Mouse (Mus musculus): ENCODE measurements around the gene Daxx. TPM values are rescaled to one million over a fixed set of nuclear protein-coding genes. Genes with fewer than 3 reads are reported as not detected.
"Not testable (repeated sequence)": the region's sequence is repeated elsewhere in the genome, so short reads cannot be mapped to it uniquely, and the experiment has no call there.

Gene Daxx
- polyA plus RNA-seq, 1 experiment from 2014 or later, result 39.2 TPM

DNA sequence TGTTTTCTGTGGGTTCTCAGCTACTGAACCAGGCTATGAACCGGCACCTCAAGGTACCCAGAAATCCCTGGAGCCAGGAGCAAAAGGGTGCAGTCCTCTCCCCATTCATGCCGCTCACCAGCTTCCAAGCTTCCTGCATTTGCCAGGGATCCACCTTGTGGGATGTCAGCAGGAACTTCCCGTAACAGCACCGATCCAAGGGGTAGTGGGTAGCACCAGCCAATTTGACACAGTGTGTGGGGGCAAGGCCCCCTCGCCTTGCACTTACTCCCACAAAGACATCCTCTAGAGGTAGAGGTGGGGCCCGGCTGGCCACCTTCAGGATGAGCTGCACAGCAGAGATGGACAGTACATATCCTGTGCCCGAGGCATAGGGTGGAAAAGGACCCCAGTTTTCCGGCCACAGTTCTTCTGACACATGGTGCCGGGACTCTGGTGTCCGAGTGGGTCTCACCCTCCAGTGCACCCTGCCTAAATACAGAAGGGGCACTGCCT, 41.0 kb downstream of the Daxx start:
- H3K27me3 ChIP-seq (ENCODE audit: control insufficient read depth, insufficient read depth, low read length), result no peaks in the 10 kb centered on the region
- no peaks in the 10 kb centered on the region for H3K9me3 ChIP-seq (ENCODE audit: control insufficient read depth, low read depth, low read length)
- H3K4me3 ChIP-seq (ENCODE audit: low read depth, low read length), result peak overlapping the region; percentile 41
- H3K27ac ChIP-seq (ENCODE audit: low read length), result no peak overlapping the region
- WGBS, result 72% methylated on average over 10 of the region's 10 CpGs
- peaks cover 37% of the 10 kb centered on the region for H3K36me3 ChIP-seq (ENCODE audit: control insufficient read depth, insufficient read depth, low read length)
- H3K4me2 ChIP-seq (replicated peaks; ENCODE audit: low read depth, low read length), result peak overlapping the region; percentile 83
- no peak for ATAC-seq (ENCODE audit: insufficient number of reproducible peaks, insufficient read depth, low FRiP score, low read depth)
- no peak overlapping the region for H3K9ac ChIP-seq (replicated peaks; ENCODE audit: low read depth, low read length)
- H3K4me1 ChIP-seq (ENCODE audit: control insufficient read depth, insufficient read depth, low read length), result peaks cover 34% of the 10 kb centered on the region; the same call in 1 of the 2 replicates

DNA sequence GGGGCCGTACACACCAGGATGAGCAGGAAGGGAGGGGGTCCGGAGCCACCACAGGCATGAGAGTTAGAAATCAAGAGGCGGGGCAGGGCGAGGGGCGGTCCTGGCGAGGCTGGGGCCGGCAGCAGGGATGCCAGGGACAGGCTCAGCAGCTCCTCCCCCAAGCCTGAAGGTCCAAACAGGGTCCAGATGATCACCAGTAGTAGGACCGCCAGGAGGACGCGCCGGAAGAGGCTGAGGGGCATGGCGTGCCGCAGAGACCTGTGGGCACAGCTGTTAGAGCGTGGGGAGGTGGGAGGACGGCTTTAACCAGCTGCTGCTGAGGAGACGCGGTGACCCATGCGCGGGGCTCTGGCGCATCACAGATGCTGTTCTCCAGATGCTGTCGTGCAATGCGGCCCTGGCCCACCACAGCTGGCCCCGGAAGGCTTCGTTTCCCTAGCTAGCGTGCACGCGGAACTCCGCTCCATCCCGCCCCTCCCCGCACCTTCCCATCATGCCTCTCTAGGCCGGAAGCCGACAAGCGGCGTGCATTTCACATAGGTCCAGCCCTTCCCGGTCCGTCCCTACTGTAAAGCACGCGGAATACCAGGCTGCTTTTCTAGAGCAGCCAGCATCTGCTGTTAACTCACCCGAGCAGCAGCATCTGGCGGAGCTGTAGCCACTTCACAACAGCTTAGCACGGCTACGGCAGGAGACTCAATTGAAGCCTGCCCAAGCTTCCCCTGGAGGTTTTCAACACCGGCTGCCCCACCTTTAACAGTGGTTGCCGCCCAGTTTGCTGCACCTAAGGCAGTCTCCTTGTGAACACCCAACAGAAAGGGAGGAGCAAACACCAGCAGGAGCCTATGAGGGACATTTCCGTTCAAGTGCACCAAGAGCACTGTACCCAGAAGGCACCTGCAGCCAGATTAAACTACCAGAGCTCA, 42.1 kb downstream of the Daxx start, which contains the start of gene B3galt4:
Gene B3galt4 (minus strand): TSS at position 468 of the 926 bp plus-strand sequence.
- WGBS, result under 1% methylated on average over 45 of the region's 45 CpGs
- Histone ChIP-seq H3K4me3 (ENCODE audit: low read depth, low read length) (peak within 1 kb of the TSS; percentile 41), H3K4me1 (ENCODE audit: control insufficient read depth, insufficient read depth, low read length) (peaks cover 34% of the 10 kb centered on the region; the same call in 1 of the 2 replicates), H3K27ac (ENCODE audit: low read length) (peak within 1 kb of the TSS; percentile 86), H3K9ac (replicated peaks; ENCODE audit: low read depth, low read length) (peak within 1 kb of the TSS; percentile 53), H3K9me3 (ENCODE audit: control insufficient read depth, low read depth, low read length) (no peaks in the 10 kb centered on the region), H3K36me3 (ENCODE audit: control insufficient read depth, insufficient read depth, low read length) (peaks cover 36% of the 10 kb centered on the region), H3K27me3 (ENCODE audit: control insufficient read depth, insufficient read depth, low read length) (no peaks in the 10 kb centered on the region), H3K4me2 (replicated peaks; ENCODE audit: low read depth, low read length) (peak within 1 kb of the TSS; percentile 83)
- ATAC-seq (ENCODE audit: insufficient number of reproducible peaks, insufficient read depth, low FRiP score, low read depth), result peak; percentile 83

DNA sequence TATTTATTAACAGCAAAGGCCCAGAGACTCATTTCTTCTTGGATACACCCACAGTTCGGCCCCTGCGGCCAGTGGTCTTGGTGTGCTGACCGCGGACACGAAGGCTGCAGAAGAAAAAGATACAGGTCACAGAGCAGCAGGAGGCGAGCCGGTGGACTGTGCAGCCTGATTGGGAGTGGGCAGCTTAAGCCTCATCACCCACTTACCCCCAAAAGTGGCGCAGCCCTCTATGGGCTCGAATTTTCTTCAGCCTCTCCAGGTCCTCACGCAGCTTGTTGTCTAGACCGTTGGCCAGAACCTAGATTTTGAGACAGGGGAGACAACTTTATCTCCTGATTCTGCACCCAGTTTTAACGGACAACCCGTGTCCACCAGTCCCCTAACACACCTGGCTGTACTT, 42.8 kb downstream of the Daxx start:
- H3K4me3 ChIP-seq (ENCODE audit: low read depth, low read length); ATAC-seq (ENCODE audit: insufficient number of reproducible peaks, insufficient read depth, low FRiP score, low read depth); H3K9me3 ChIP-seq (ENCODE audit: control insufficient read depth, low read depth, low read length); H3K27me3 ChIP-seq (ENCODE audit: control insufficient read depth, insufficient read depth, low read length): not testable (repeated sequence)
- H3K36me3 ChIP-seq (ENCODE audit: control insufficient read depth, insufficient read depth, low read length), result peaks cover 31% of the 10 kb centered on the region
- H3K4me2 ChIP-seq (replicated peaks; ENCODE audit: low read depth, low read length), result peak overlapping the region; percentile 83
- WGBS, result 72% methylated on average over 13 of the region's 13 CpGs
- peak overlapping the region; percentile 53; the same call in 1 of the 2 replicates for H3K9ac ChIP-seq (replicated peaks; ENCODE audit: low read depth, low read length)
- H3K4me1 ChIP-seq (ENCODE audit: control insufficient read depth, insufficient read depth, low read length), result peaks cover 39% of the 10 kb centered on the region; the same call in 1 of the 2 replicates
- peak overlapping the region; percentile 86; the same call in 1 of the 2 replicates for H3K27ac ChIP-seq (ENCODE audit: low read length)

DNA sequence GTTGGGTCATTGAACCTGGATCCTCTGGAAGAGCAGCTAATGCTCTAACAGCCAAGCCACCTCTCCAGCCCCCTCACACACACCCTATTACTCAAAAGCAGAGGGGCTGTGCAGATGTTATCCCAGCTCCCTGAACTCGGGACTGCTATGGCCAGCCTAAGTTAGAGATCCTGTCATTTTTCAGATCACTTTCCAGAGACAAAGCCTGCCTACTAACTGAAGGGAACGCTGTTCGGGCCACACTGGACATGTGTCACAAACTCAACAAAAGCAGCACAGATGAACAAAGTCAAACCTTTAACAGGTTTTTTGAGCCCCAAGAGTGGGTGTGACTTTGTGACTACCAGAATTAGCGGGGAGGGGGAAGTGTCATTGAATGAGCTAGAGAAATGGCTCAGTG, 43.7 kb downstream of the Daxx start:
- 78% methylated on average over 4 of the region's 4 CpGs for WGBS
- H3K4me2 ChIP-seq (replicated peaks; ENCODE audit: low read depth, low read length), result no peak overlapping the region
- H3K4me1 ChIP-seq (ENCODE audit: control insufficient read depth, insufficient read depth, low read length), result peaks cover 39% of the 10 kb centered on the region; the same call in 1 of the 2 replicates

DNA sequence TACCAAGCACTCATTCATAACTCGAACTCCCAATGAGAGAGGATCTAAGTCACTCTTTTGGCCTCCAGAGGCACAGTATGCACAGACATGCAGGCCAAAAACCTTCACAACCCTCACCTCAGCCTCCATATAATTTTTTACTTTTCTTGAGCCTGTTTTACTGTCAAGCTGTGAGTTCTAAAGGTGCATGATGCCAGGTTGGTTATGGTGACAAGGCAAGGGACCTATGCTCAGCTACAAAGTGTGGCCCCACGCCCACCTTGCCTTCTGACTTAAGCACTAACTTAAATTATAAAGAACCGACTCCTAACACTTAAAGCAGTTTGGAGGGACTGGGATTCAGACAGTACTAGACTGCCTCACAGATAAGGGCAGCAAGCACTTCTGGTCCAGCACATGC, 44.1 kb downstream of the Daxx start:
- Histone ChIP-seq H3K36me3 (ENCODE audit: control insufficient read depth, insufficient read depth, low read length) (peaks cover 31% of the 10 kb centered on the region), H3K4me3 (ENCODE audit: low read depth, low read length) (no peak overlapping the region; the same call in 1 of the 2 replicates), H3K9me3 (ENCODE audit: control insufficient read depth, low read depth, low read length) (no peaks in the 10 kb centered on the region), H3K27ac (ENCODE audit: low read length) (no peak overlapping the region), H3K4me2 (replicated peaks; ENCODE audit: low read depth, low read length) (0 out of 2 replicates have a peak overlapping the region, but pooled peaks have one; percentile 100), H3K27me3 (ENCODE audit: control insufficient read depth, insufficient read depth, low read length) (no peaks in the 10 kb centered on the region), H3K4me1 (ENCODE audit: control insufficient read depth, insufficient read depth, low read length) (peaks cover 39% of the 10 kb centered on the region; the same call in 1 of the 2 replicates), H3K9ac (replicated peaks; ENCODE audit: low read depth, low read length) (0 out of 2 replicates have a peak overlapping the region, but pooled peaks have one; percentile 6)
- no peak for ATAC-seq (ENCODE audit: insufficient number of reproducible peaks, insufficient read depth, low FRiP score, low read depth)
- WGBS, result 79% methylated on average over 3 of the region's 3 CpGs

More for the DNA sequence above, 43.7 kb downstream of the Daxx start:
- Histone ChIP-seq H3K9ac (replicated peaks; ENCODE audit: low read depth, low read length) (no peak overlapping the region; the same call in 1 of the 2 replicates), H3K9me3 (ENCODE audit: control insufficient read depth, low read depth, low read length) (no peaks in the 10 kb centered on the region), H3K4me3 (ENCODE audit: low read depth, low read length) (no peak overlapping the region), H3K27me3 (ENCODE audit: control insufficient read depth, insufficient read depth, low read length) (no peaks in the 10 kb centered on the region), H3K27ac (ENCODE audit: low read length) (no peak overlapping the region), H3K36me3 (ENCODE audit: control insufficient read depth, insufficient read depth, low read length) (peaks cover 31% of the 10 kb centered on the region)
- ATAC-seq (ENCODE audit: insufficient number of reproducible peaks, insufficient read depth, low FRiP score, low read depth), result no peak

DNA sequence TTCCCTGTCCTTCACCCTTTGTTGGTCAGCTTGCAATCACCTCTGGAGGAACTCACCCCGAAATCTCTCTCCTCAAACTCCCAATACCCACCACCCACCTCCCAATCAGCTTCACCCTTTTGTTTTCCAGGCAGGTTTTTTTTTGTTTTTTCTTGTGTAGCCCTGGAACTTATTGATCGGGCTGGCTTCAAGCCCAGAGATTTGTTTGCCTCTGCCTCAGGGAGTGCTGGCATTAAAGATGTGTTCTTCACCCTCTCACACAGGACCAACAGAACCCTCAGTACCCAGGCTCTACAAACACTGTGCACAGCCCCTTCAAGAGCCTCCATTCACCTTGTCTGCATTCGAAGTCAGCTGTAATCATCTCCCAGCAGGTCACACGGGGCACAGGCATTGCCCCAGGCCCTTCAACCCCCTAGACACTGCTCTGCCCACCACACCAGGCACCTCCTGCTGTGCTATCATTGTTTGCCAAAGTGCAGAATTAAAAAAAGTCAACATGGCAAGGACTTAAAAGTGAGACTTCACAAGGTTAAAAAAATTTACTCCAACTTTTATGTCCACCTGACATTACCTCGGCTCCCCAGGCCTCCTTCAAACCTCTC, 44.8 kb downstream of the Daxx start:
- no peak for ATAC-seq (ENCODE audit: insufficient number of reproducible peaks, insufficient read depth, low FRiP score, low read depth)
- Histone ChIP-seq H3K4me2 (replicated peaks; ENCODE audit: low read depth, low read length) (peak overlapping the region; percentile 100), H3K36me3 (ENCODE audit: control insufficient read depth, insufficient read depth, low read length) (peaks cover 27% of the 10 kb centered on the region), H3K27me3 (ENCODE audit: control insufficient read depth, insufficient read depth, low read length) (no peaks in the 10 kb centered on the region), H3K27ac (ENCODE audit: low read length) (peak overlapping the region; percentile 94), H3K4me1 (ENCODE audit: control insufficient read depth, insufficient read depth, low read length) (peaks cover 39% of the 10 kb centered on the region; the same call in 1 of the 2 replicates), H3K9me3 (ENCODE audit: control insufficient read depth, low read depth, low read length) (no peaks in the 10 kb centered on the region), H3K4me3 (ENCODE audit: low read depth, low read length) (peak overlapping the region; percentile 99), H3K9ac (replicated peaks; ENCODE audit: low read depth, low read length) (peak overlapping the region; percentile 97)
- WGBS, result 34% methylated on average over 5 of the region's 5 CpGs

DNA sequence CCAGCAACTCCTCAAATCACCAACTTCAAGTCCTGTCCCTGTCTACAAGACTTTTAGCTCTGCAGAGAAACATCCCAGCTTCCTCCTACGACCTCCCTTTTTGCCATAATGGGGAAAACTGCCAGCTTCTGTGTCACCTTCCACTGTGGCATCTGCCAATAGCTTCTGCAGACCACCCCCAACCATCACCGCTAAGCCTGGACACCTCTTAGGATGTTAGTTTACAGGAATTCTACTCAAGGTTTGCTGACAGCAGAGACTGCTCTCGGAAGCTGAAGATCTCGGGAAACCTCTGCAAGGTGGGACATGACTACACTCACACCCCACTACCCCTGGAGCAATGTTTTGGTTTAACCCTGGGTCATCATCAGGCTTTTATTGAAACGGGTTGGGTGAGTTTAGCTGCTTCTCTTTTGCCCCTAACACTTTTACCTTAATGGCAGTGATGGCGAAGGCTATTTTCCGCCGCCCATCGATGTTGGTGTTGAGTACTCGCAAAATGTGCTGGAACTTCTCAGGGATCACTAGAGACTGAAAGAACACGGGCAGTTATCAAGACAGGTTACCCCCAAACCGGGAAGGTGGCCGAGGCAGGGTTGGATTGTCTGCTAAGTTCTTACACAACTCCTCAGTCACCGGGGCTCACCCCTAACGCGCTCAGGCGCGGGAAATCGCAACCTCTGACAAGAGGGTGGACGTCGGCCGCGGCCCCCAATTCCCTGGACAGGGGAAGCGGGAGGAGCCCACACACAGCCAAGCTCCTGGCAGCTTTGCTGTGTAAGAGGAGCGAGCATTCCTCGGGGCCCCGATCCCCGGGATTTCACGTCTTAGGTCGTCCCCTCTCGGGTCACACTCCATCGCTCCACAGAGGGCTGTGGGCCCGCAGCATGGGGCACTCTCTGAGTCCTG, 45.7 kb downstream of the Daxx start:
- peak overlapping the region; percentile 94 for H3K27ac ChIP-seq (ENCODE audit: low read length)
- peak overlapping the region; percentile 97 for H3K9ac ChIP-seq (replicated peaks; ENCODE audit: low read depth, low read length)
- H3K9me3 ChIP-seq (ENCODE audit: control insufficient read depth, low read depth, low read length), result no peaks in the 10 kb centered on the region
- H3K4me1 ChIP-seq (ENCODE audit: control insufficient read depth, insufficient read depth, low read length), result peaks cover 33% of the 10 kb centered on the region; the same call in 1 of the 2 replicates
- peaks cover 34% of the 10 kb centered on the region for H3K36me3 ChIP-seq (ENCODE audit: control insufficient read depth, insufficient read depth, low read length)
- ATAC-seq (ENCODE audit: insufficient number of reproducible peaks, insufficient read depth, low FRiP score, low read depth), result no peak
- WGBS, result 1% methylated on average over 33 of the region's 33 CpGs
- peak overlapping the region; percentile 99 for H3K4me3 ChIP-seq (ENCODE audit: low read depth, low read length)
- peak overlapping the region; percentile 100 for H3K4me2 ChIP-seq (replicated peaks; ENCODE audit: low read depth, low read length)
- H3K27me3 ChIP-seq (ENCODE audit: control insufficient read depth, insufficient read depth, low read length), result no peaks in the 10 kb centered on the region

Measured in stomach, embryonic 14.5 days (tissue).